Mouse (Mus musculus): ENCODE measurements at regions not wholly inside any gene's neighbourhood (a gene's known extent, or its start where the extent isn't known, plus 50 kb on each side); places are given as distances from the start of the nearest gene placed in this dataset.

DNA sequence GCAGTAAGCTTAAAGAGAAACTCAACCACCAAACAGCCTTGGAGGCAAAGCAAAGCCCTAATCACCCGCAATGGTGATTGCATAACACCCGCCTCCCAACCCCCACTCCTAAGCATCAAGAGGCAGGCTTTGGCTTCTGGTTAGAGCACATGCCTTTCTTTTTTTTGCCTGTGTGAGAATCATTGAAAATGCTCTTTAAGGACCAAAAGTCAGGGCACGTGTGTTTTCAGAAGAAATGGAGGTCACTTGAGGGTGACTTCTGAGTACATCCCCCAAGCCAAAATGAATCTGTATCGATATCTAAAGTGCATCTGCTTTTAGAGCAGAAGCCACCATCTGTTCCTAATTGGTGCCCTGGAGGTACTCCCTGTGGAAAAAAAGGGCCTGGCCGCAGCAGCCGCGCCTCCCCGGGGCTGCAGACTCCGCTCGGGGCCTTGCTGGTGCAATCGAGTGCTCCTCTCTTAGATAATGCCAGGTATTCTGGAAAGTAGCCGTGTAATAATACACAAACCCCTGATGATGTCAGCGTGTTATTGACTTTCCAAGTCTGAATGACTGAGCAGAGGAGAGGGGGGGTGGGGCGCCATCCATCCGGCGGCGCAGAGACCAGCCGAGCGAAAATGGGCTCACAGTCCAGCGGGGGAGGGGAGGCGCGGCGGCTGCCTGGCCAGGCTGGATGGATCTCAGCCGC, 140.7 kb upstream of the Tbl1xr1 start:
- TF ChIP-seq CTCF (IDR thresholded peaks at IDR 0.05; ENCODE audit: low read depth) (no peak), EP300 (IDR thresholded peaks at IDR 0.05; ENCODE audit: low read depth) (peak; percentile 62)

Data from liver, embryonic 14.5 days (tissue).